Mouse (Mus musculus) lung, postnatal 0 days (tissue): ENCODE results near the gene Zbtb8b. TPM values are rescaled to one million over a fixed set of nuclear protein-coding genes. Genes with fewer than 3 reads are reported as not detected.
"Not testable (repeated sequence)": the region's sequence is repeated elsewhere in the genome, so short reads cannot be mapped to it uniquely, and the experiment has no call there.

Experiments
- ATAC-seq: fragments of 200-750 bp; cut with Nextera tagmentation; 2 replicates; pipeline ENCODE4 v1.8.0; 2017; ENCODE audit warnings: moderate library complexity
- DNase-seq: peaks from one replicate; pipeline ENCODE4 v3.0.0-alpha.2; 2016; ENCODE audit warnings: low spot score
- H3K27ac ChIP-seq: fragments of 300-500 bp; sonication (generic); 2 replicates; pipeline ENCODE4 v1.5.1; 2014; ENCODE audit warnings: antibody characterized with exemption, mild to moderate bottlenecking, low read length, mixed read lengths
- H3K27me3 ChIP-seq: fragments of 300-500 bp; sonication (generic); replicated peaks from 2 replicates; pipeline ENCODE4 v1.6.1; 2014; ENCODE audit warnings: low read length, mixed read lengths; ENCODE audit not compliant: insufficient read depth
- H3K36me3 ChIP-seq: fragments of 300-500 bp; sonication (generic); 2 replicates; pipeline ENCODE4 v1.6.1; 2014; ENCODE audit warnings: low read length, mixed read lengths; ENCODE audit not compliant: insufficient read depth
- H3K4me1 ChIP-seq: fragments of 300-500 bp; sonication (generic); 2 replicates; pipeline ENCODE4 v1.6.1; 2014; ENCODE audit warnings: antibody characterized with exemption, low read depth, low read length, mixed read lengths; ENCODE audit not compliant: insufficient read depth
- H3K4me2 ChIP-seq: fragments of 300-500 bp; sonication (generic); replicated peaks from 2 replicates; pipeline ENCODE4 v1.6.1; 2014; ENCODE audit warnings: low read depth, mild to moderate bottlenecking, low read length, moderate library complexity, mixed read lengths
- H3K4me3 ChIP-seq: fragments of 300-500 bp; sonication (generic); 2 replicates; pipeline ENCODE4 v1.5.1; 2014; ENCODE audit warnings: low read depth, low read length
- H3K9ac ChIP-seq: fragments of 300-500 bp; sonication (generic); replicated peaks from 2 replicates; pipeline ENCODE4 v1.6.1; 2014; ENCODE audit warnings: low read depth, mild to moderate bottlenecking
- H3K9me3 ChIP-seq: fragments of 300-500 bp; sonication (generic); 2 replicates; pipeline ENCODE4 v1.6.1; 2016; ENCODE audit warnings: low read length, mixed read lengths
- CTCF ChIP-seq: IDR thresholded peaks from 2 replicates; pipeline ENCODE4 v1.5.1; 2016; ENCODE audit warnings: antibody characterized with exemption, mild to moderate bottlenecking
- EP300 ChIP-seq: IDR thresholded peaks from 2 replicates; pipeline ENCODE4 v1.6.1; 2016; ENCODE audit warnings: antibody characterized with exemption, mild to moderate bottlenecking, control low read depth
- WGBS: fragments of 180-500 bp; shearing (Covaris S2); extraction: QIAGEN DNeasy Blood & Tissue Kit; methylation state at CpG from one replicate; pipeline ENCODE4 v1.1.7; 2014; 5-methylcytosine and 5-hydroxymethylcytosine counted together
- polyA plus RNA-seq: library from polyadenylated mRNA; unstranded; fragments of >200 nt; fragmentation: Nextera tagmentation; extraction: Ambion mirVana; gene quantifications from 2 replicates; pipeline ENCODE4 v1.2.1, GENCODE M21; 2015

Gene Zbtb8b
- polyA plus RNA-seq, 1 experiment from 2014 or later = 2.8 TPM

GRCm38 (mm10) chr4:129462118-129462517, 21.5 kb upstream of the Zbtb8b start:
- Histone ChIP-seq H3K27ac (peak overlapping the region; percentile 84), H3K27me3 (no peaks in the 10 kb centered on the region), H3K4me2 (peak overlapping the region; percentile 80), H3K4me3 (peak overlapping the region; percentile 88), H3K9ac (peak overlapping the region; percentile 86), H3K36me3 (peaks cover 31% of the 10 kb centered on the region), H3K9me3 (no peaks in the 10 kb centered on the region), H3K4me1 (peaks cover 3% of the 10 kb centered on the region; the same call in 1 of the 2 replicates)
- DNase-seq (peak; percentile 45), ATAC-seq (no peak)
- TF ChIP-seq EP300 (no peak), CTCF (no peak)
- 35% methylated on average over 3 of the region's 3 CpGs for WGBS

DNA sequence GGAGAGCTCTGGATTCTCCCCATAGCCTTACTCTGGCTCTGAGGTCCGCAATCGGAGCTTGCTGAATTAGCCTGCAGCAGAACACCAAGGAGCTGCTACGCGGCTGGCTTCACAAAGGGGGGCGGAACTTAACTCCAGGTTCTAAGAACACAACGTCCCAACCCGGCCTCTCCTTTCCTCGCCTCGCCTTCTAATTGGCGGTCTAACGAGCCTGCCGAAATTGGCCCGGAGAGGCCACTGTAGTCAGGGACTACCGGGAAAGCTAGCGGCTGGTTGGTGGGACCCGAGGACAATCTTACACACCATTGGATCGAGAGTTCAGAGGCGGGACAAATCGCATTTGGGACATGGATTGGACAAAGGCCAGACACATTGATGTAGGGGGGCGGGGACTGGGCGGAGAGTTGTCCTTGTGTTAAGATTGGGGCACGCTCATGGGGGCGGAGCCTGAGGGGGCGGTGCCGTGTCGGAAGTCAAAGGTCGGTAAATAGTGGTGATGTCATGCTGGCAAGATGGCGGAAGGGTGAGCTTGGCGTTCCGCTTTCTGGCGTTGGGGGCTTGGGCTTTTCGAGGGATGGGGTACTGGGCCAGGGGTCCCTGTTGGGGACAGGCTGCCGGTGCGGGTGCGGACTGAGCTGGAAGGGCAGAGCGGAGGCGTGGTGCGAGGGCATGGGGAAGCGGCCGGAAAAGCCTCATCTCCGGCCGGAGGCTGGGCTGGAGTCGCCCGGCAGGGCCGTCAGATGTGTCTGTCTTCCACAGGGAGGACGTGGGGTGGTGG, 20.7 kb upstream of the Zbtb8b start, which contains the start of gene Bsdc1:
Gene Bsdc1, plus strand, starts transcription at position 399 of the 778 bp plus-strand sequence.
- ATAC-seq (peak; percentile 98), DNase-seq (peak; percentile 100)
- Histone ChIP-seq H3K4me1 (peaks cover 3% of the 10 kb centered on the region; the same call in 1 of the 2 replicates), H3K9ac (peak within 1 kb of the TSS; percentile 86), H3K36me3 (peaks cover 24% of the 10 kb centered on the region), H3K4me3 (peak within 1 kb of the TSS; percentile 88), H3K27ac (peak within 1 kb of the TSS; percentile 84), H3K9me3 (no peaks in the 10 kb centered on the region), H3K27me3 (no peaks in the 10 kb centered on the region), H3K4me2 (peak within 1 kb of the TSS; percentile 80)
- WGBS = under 1% methylated on average over 46 of the region's 46 CpGs
- TF ChIP-seq CTCF = no peak
- TF ChIP-seq EP300 = peak; percentile 94

DNA sequence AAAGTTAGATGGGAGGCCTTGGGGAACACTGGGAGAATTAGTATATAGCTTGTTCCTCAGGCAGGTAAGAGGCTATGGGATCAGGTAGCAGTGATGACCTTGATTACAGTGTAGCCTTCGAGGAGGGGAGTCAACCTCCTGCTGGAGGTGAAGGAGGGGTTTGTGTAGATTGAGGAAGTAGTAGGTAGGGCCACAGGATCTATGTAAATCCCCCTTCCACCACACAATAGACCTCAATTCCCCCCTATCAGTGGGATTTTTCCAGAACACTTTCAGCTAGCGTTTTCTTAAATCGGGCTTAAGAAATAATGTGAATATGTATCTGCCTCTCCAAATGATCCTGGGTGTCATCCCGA, 20.2 kb upstream of the Zbtb8b start:
- DNase-seq = peak; percentile 25
- H3K4me1 ChIP-seq = peaks cover 3% of the 10 kb centered on the region; the same call in 1 of the 2 replicates
- H3K9me3 ChIP-seq = no peaks in the 10 kb centered on the region
- TF ChIP-seq EP300 (no peak), CTCF (no peak)
- no peak for ATAC-seq
- H3K27me3 ChIP-seq = no peaks in the 10 kb centered on the region
- H3K27ac ChIP-seq = peak overlapping the region; percentile 79
- H3K9ac ChIP-seq = no peak overlapping the region
- peaks cover 18% of the 10 kb centered on the region for H3K36me3 ChIP-seq
- H3K4me2 ChIP-seq = peak overlapping the region; percentile 61
- peak overlapping the region; percentile 88 for H3K4me3 ChIP-seq
- WGBS = 0% methylated on average over 4 of the region's 4 CpGs

DNA sequence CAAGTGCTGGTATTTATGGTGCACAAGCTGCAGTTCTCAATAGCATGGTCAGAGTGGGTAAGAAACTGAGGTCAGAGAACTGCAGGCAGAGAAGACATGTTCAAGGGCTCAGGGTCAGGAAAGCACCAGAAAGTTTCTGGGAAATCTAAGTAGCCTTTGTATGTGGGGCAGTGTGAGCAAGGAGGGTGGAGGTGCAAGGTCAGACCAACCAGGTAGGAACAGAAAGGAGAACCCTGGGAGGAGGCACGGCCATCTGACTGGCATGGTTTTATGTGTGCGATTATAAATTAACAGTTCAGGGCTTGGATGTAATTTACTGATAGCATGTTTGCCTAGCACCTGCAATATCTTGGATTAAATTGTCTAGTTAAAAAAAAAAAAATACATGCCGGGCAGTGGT, 19.1 kb upstream of the Zbtb8b start:
- H3K27ac ChIP-seq = no peak overlapping the region
- no peak overlapping the region for H3K9ac ChIP-seq
- no peak for TF ChIP-seq EP300
- no peak for TF ChIP-seq CTCF
- no peak overlapping the region for H3K4me3 ChIP-seq
- DNase-seq (no peak), ATAC-seq (no peak)
- H3K4me2 ChIP-seq = no peak overlapping the region
- H3K27me3 ChIP-seq = no peaks in the 10 kb centered on the region
- H3K36me3 ChIP-seq = peaks cover 8% of the 10 kb centered on the region; the same call in 1 of the 2 replicates
- H3K4me1 ChIP-seq = peaks cover 3% of the 10 kb centered on the region; the same call in 1 of the 2 replicates
- H3K9me3 ChIP-seq = no peaks in the 10 kb centered on the region
- WGBS = 87% methylated on average over 3 of the region's 3 CpGs

- 66% methylated on average over 2 of the region's 2 CpGs for WGBS
These were observed 16.7 kb upstream of the Zbtb8b start for GRCm38 (mm10) chr4:129457311-129457710.

DNA sequence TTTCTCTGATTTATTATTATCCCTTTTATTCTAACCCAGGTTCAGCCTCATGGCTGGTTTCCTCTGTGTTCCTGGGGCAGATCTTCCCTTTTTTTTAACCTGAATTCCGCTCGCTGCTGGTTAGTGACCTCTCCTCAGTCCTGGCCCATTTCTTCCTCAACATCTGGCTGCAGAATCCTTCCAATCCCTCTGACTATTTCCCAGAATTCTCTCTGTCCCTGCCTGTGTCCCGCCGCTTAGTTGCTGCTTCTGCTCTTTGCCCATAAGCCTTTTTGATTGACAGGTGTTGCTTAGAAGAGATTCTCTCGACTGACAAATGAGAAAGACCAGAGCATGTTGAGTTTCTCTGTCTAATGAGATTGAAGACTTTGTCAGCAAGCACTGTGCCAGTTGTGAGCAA, 15.5 kb upstream of the Zbtb8b start:
- 56% methylated on average over 5 of the region's 5 CpGs for WGBS
- peaks cover 3% of the 10 kb centered on the region; the same call in 1 of the 2 replicates for H3K4me1 ChIP-seq
- no peak overlapping the region for H3K27ac ChIP-seq
- DNase-seq (no peak), ATAC-seq (no peak)
- H3K4me2 ChIP-seq = no peak overlapping the region
- TF ChIP-seq CTCF (no peak), EP300 (no peak)
- H3K36me3 ChIP-seq = no peaks in the 10 kb centered on the region
- no peak overlapping the region for H3K4me3 ChIP-seq
- no peak overlapping the region for H3K9ac ChIP-seq
- H3K9me3 ChIP-seq = no peaks in the 10 kb centered on the region
- H3K27me3 ChIP-seq = no peaks in the 10 kb centered on the region

More at GRCm38 (mm10) chr4:129457311-129457710, 16.7 kb upstream of the Zbtb8b start:
- not testable (repeated sequence) for H3K4me1 ChIP-seq, H3K4me2 ChIP-seq, H3K9ac ChIP-seq, H3K27ac ChIP-seq, H3K4me3 ChIP-seq, DNase-seq, H3K9me3 ChIP-seq, H3K36me3 ChIP-seq, H3K27me3 ChIP-seq, ATAC-seq
